Mouse (Mus musculus) limb, embryonic 13.5 days (tissue): ENCODE results near the gene Gm3095. TPM values are rescaled to one million over a fixed set of nuclear protein-coding genes. Genes with fewer than 3 reads are reported as not detected.
"Not testable (repeated sequence)": the region's sequence is repeated elsewhere in the genome, so short reads cannot be mapped to it uniquely, and the experiment has no call there.

Experiments used
- ATAC-seq: fragments of 200-750 bp; cut with Nextera tagmentation; 2 replicates; pipeline ENCODE4 v1.8.0; 2017; ENCODE audit warnings: low read depth, moderate number of reproducible peaks, moderate TSS enrichment; ENCODE audit not compliant: low FRiP score
- H3K27ac ChIP-seq: fragments of 300-500 bp; sonication (generic); 2 replicates; pipeline ENCODE4 v1.5.1; 2015; ENCODE audit warnings: inconsistent platforms, mild to moderate bottlenecking, moderate library complexity
- H3K27me3 ChIP-seq: fragments of 300-500 bp; sonication (generic); 2 replicates; pipeline ENCODE4 v1.6.1; 2015; ENCODE audit warnings: mild to moderate bottlenecking, inconsistent platforms
- H3K36me3 ChIP-seq: fragments of 300-500 bp; sonication (generic); 2 replicates; pipeline ENCODE4 v1.6.1; 2015; ENCODE audit warnings: inconsistent platforms, mild to moderate bottlenecking, moderate library complexity
- H3K4me1 ChIP-seq: fragments of 300-500 bp; sonication (generic); 2 replicates; pipeline ENCODE4 v1.6.1; 2015; ENCODE audit warnings: inconsistent platforms
- H3K4me2 ChIP-seq: fragments of 300-500 bp; sonication (generic); replicated peaks from 2 replicates; pipeline ENCODE4 v1.6.1; 2015; ENCODE audit warnings: inconsistent platforms, mild to moderate bottlenecking, moderate library complexity
- H3K4me3 ChIP-seq: fragments of 300-500 bp; sonication (generic); 2 replicates; pipeline ENCODE4 v1.5.1; 2015; ENCODE audit warnings: moderate library complexity, mild to moderate bottlenecking, inconsistent platforms
- H3K9ac ChIP-seq: fragments of 300-500 bp; sonication (generic); 2 replicates; pipeline ENCODE4 v1.6.1; 2015; ENCODE audit warnings: mild to moderate bottlenecking, inconsistent platforms
- H3K9me3 ChIP-seq: fragments of 300-500 bp; sonication (generic); 2 replicates; pipeline ENCODE4 v1.6.1; 2016; ENCODE audit warnings: inconsistent platforms
- WGBS: fragments of 180-500 bp; shearing (Covaris S2); methylation state at CpG from one replicate; pipeline ENCODE4 v1.1.7; 2015; 5-methylcytosine and 5-hydroxymethylcytosine counted together
- polyA plus RNA-seq: library from polyadenylated mRNA; unstranded; fragments of >200 nt; fragmentation: Nextera tagmentation; extraction: Ambion mirVana; gene quantifications from 2 replicates; pipeline ENCODE4 v1.2.1, GENCODE M21; 2015

The Gm3095 gene
- polyA plus RNA-seq, result not detected in 2 replicates

DNA sequence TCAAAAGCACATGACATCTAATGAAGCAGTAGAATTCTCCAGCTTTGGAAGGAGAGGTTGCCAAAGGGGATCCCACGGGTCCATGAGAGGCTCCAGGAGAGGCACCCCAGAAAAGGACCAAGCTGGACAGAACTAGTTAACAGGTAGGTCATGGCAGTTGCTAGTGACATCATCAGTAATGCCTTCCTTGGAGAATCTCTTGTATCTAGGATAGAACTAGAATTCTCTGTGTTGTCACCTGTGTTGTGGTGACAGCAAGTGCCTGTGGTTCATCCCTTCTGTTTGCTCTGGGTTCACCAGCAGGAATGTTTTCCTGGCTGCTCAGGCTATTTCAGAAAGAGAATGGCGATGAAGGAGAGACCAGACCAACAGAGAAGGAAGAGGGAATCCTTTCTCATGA, at the start of gene Gm3095:
Gene Gm3095, plus strand, starts transcription at position 301 of the 400 bp plus-strand sequence.
- H3K4me3 ChIP-seq, H3K27ac ChIP-seq, H3K9ac ChIP-seq, H3K4me2 ChIP-seq, H3K9me3 ChIP-seq, H3K27me3 ChIP-seq, H3K36me3 ChIP-seq, H3K4me1 ChIP-seq, ATAC-seq: not testable (repeated sequence)
- no CpG with 5 or more reads among the region's 2 CpGs for WGBS

DNA sequence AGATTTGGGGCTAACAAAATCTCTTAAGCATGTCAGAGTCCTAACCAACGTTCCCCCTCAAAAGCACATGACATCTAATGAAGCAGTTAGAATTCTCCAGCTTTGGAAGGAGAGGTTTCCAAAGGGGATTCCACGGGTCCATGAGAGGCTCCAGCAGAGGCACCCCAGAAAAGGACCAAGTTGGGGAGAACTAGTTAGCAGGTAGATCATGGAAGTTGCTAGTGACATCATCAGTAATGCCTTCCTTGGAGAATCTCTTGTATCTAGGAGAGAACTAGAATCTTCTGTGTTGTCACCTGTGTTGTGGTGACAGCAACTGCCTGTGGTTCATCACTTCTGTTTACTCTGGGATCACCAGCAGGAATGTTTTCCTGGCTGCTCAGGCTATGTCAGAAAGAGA, 31.9 kb upstream of the Gm3095 start, which contains the start of gene Gm3029:
Gene Gm3029, plus strand, starts transcription at position 301 of the 400 bp plus-strand sequence.
- ATAC-seq, result not testable (repeated sequence)
- WGBS, result 69% methylated on average over 2 of the region's 2 CpGs

GRCm38 (mm10) chr14:3998094-3998493, 34.7 kb downstream of the Gm3095 start, which contains the start of gene Gm3099:
TSS of gene Gm3099 (plus strand) at chr14:3998394.
- ATAC-seq, H3K36me3 ChIP-seq, H3K27ac ChIP-seq, H3K4me3 ChIP-seq, H3K4me1 ChIP-seq, H3K9ac ChIP-seq, H3K4me2 ChIP-seq, H3K27me3 ChIP-seq, H3K9me3 ChIP-seq: not testable (repeated sequence)
- 75% methylated on average over 1 of the region's 3 CpGs for WGBS

More for the DNA sequence above, 31.9 kb upstream of the Gm3095 start, which contains the start of gene Gm3029:
- H3K27me3 ChIP-seq, H3K4me2 ChIP-seq, H3K9me3 ChIP-seq, H3K27ac ChIP-seq, H3K4me3 ChIP-seq, H3K9ac ChIP-seq, H3K4me1 ChIP-seq, H3K36me3 ChIP-seq: not testable (repeated sequence)

Other genes with a start within 250 kb of the Gm3095 start
- 0.63 TPM in 1 of 2 replicates, not detected in the other for gene Gm3002, start 153.5 kb upstream of the Gm3095 start, polyA plus RNA-seq
- 0.17 TPM in 1 of 2 replicates, not detected in the other for gene Gm3033, start 117.3 kb upstream of the Gm3095 start, polyA plus RNA-seq
- not detected in 2 replicates for gene Gm2916, start 79.4 kb upstream of the Gm3095 start, polyA plus RNA-seq
- not detected in 2 replicates for gene Gm3029, start 31.8 kb upstream of the Gm3095 start, polyA plus RNA-seq
- not detected in 2 replicates for gene Gm3099, start 34.8 kb downstream of the Gm3095 start, polyA plus RNA-seq
- 0.19 and 0.28 TPM in 2 replicates for gene Gm5796, start 60.4 kb downstream of the Gm3095 start, polyA plus RNA-seq
- gene Gm3115, start 120.6 kb downstream of the Gm3095 start, polyA plus RNA-seq, result not detected in 2 replicates
- gene Gm8108, start 147.0 kb downstream of the Gm3095 start, polyA plus RNA-seq, result 0.18 TPM in 1 of 2 replicates, not detected in the other
- gene Gm3127, start 201.5 kb downstream of the Gm3095 start, polyA plus RNA-seq, result not detected in 2 replicates
- 0.33 and 0.43 TPM in 2 replicates for gene Gm2974, start 219.0 kb downstream of the Gm3095 start, polyA plus RNA-seq